Mouse (Mus musculus) embryonic facial prominence, embryonic 11.5 days (tissue): Measurements from ENCODE around the gene Ccr1. TPM values are rescaled to one million over a fixed set of nuclear protein-coding genes. Genes with fewer than 3 reads are reported as not detected.
"Not testable (repeated sequence)": the region's sequence is repeated elsewhere in the genome, so short reads cannot be mapped to it uniquely, and the experiment has no call there.

Experiments used
- ATAC-seq: fragments of 200-750 bp; cut with Nextera tagmentation; replicated peaks from 2 replicates; pipeline ENCODE4 v1.8.0; 2017; ENCODE audit warnings: low read depth; ENCODE audit not compliant: insufficient number of reproducible peaks, low FRiP score, low TSS enrichment
- DNase-seq: peaks from one replicate; pipeline ENCODE4 v3.0.0-alpha.2; 2015; ENCODE audit warnings: low spot score
- H3K27ac ChIP-seq: fragments of 300-500 bp; sonication (generic); replicated peaks from 2 replicates; pipeline ENCODE4 v1.5.1; 2014; ENCODE audit warnings: mild to moderate bottlenecking, low read depth, low read length, control low read depth
- H3K27me3 ChIP-seq: fragments of 300-500 bp; sonication (generic); 2 replicates; pipeline ENCODE4 v1.6.1; 2014; ENCODE audit warnings: mild to moderate bottlenecking, low read length, moderate library complexity, mixed read lengths; ENCODE audit not compliant: control insufficient read depth, insufficient read depth
- H3K36me3 ChIP-seq: fragments of 300-500 bp; sonication (generic); replicated peaks from 2 replicates; pipeline ENCODE4 v1.6.1; 2014; ENCODE audit warnings: low read depth, mild to moderate bottlenecking, low read length, moderate library complexity, mixed read lengths; ENCODE audit not compliant: control insufficient read depth, insufficient read depth
- H3K4me1 ChIP-seq: fragments of 300-500 bp; sonication (generic); 2 replicates; pipeline ENCODE4 v1.6.1; 2014; ENCODE audit warnings: low read length, mixed read lengths; ENCODE audit not compliant: control insufficient read depth, insufficient read depth
- H3K4me2 ChIP-seq: fragments of 300-500 bp; sonication (generic); 2 replicates; pipeline ENCODE4 v1.6.1; 2014; ENCODE audit warnings: low read depth, mild to moderate bottlenecking, control low read depth, low read length, moderate library complexity
- H3K4me3 ChIP-seq: fragments of 300-500 bp; sonication (generic); 2 replicates; pipeline ENCODE4 v1.5.1; 2014; ENCODE audit warnings: low read depth, low read length, control low read depth
- H3K9ac ChIP-seq: fragments of 300-500 bp; sonication (generic); replicated peaks from 2 replicates; pipeline ENCODE4 v1.6.1; 2014; ENCODE audit warnings: mild to moderate bottlenecking, control low read depth, low read length
- H3K9me3 ChIP-seq: fragments of 300-500 bp; sonication (generic); replicated peaks from 2 replicates; pipeline ENCODE4 v1.6.1; 2016; ENCODE audit warnings: mild to moderate bottlenecking, low read length, inconsistent platforms, mixed read lengths; ENCODE audit not compliant: control insufficient read depth
- WGBS: fragments of 180-500 bp; shearing (Covaris S2); extraction: QIAGEN DNeasy Blood & Tissue Kit; methylation state at CpG from one replicate; pipeline ENCODE4 v1.1.7; 2014; 5-methylcytosine and 5-hydroxymethylcytosine counted together
- polyA plus RNA-seq: library from polyadenylated mRNA; unstranded; fragments of >200 nt; fragmentation: Nextera tagmentation; extraction: Ambion mirVana; gene quantifications from 2 replicates; pipeline ENCODE4 v1.2.1, GENCODE M21; 2014

Gene Ccr1
- polyA plus RNA-seq, 1 experiment from 2014 or later = 0.98 TPM

GRCm38 (mm10) chr9:123975630-123976029, 7.1 kb upstream of the Ccr1 start:
- 68% methylated on average over 2 of the region's 2 CpGs for WGBS
- H3K4me3 ChIP-seq = no peak overlapping the region
- no peak overlapping the region for H3K4me2 ChIP-seq
- no peaks in the 10 kb centered on the region for H3K9me3 ChIP-seq
- ATAC-seq (no peak), DNase-seq (no peak)
- H3K27me3 ChIP-seq = no peaks in the 10 kb centered on the region
- H3K4me1 ChIP-seq = no peaks in the 10 kb centered on the region
- no peak overlapping the region for H3K9ac ChIP-seq
- H3K27ac ChIP-seq = no peak overlapping the region
- no peaks in the 10 kb centered on the region for H3K36me3 ChIP-seq

GRCm38 (mm10) chr9:123966858-123967495, 1.5 kb downstream of the Ccr1 start:
- WGBS = 81% methylated on average over 1 of the region's 4 CpGs
- H3K4me3 ChIP-seq, H3K36me3 ChIP-seq, H3K9me3 ChIP-seq, DNase-seq, ATAC-seq, H3K9ac ChIP-seq, H3K4me1 ChIP-seq, H3K27ac ChIP-seq, H3K4me2 ChIP-seq, H3K27me3 ChIP-seq: not testable (repeated sequence)

- no peak overlapping the region for H3K4me3 ChIP-seq
- no peaks in the 10 kb centered on the region for H3K4me1 ChIP-seq
- no peak overlapping the region for H3K9ac ChIP-seq
- DNase-seq = no peak
- no peaks in the 10 kb centered on the region for H3K36me3 ChIP-seq
- no peaks in the 10 kb centered on the region for H3K27me3 ChIP-seq
- ATAC-seq = no peak
- no peak overlapping the region for H3K27ac ChIP-seq
- H3K4me2 ChIP-seq = no peak overlapping the region
- 76% methylated on average over 3 of the region's 3 CpGs for WGBS
- no peaks in the 10 kb centered on the region for H3K9me3 ChIP-seq
Observed at GRCm38 (mm10) chr9:123964776-123965175, 3.7 kb downstream of the Ccr1 start.

GRCm38 (mm10) chr9:123960161-123960560, 8.3 kb downstream of the Ccr1 start:
- ATAC-seq (no peak), DNase-seq (no peak)
- H3K9me3 ChIP-seq = no peaks in the 10 kb centered on the region
- H3K4me3 ChIP-seq = no peak overlapping the region
- WGBS = 77% methylated on average over 1 of the region's 1 CpGs
- no peak overlapping the region for H3K9ac ChIP-seq
- H3K4me2 ChIP-seq = no peak overlapping the region
- no peak overlapping the region for H3K27ac ChIP-seq
- no peaks in the 10 kb centered on the region for H3K36me3 ChIP-seq
- H3K4me1 ChIP-seq = no peaks in the 10 kb centered on the region
- H3K27me3 ChIP-seq = no peaks in the 10 kb centered on the region

- Histone ChIP-seq H3K27ac (no peak overlapping the region), H3K9ac (no peak overlapping the region), H3K36me3 (no peaks in the 10 kb centered on the region), H3K27me3 (no peaks in the 10 kb centered on the region), H3K9me3 (no peaks in the 10 kb centered on the region), H3K4me2 (no peak overlapping the region), H3K4me1 (no peaks in the 10 kb centered on the region), H3K4me3 (no peak overlapping the region)
- 76% methylated on average over 3 of the region's 3 CpGs for WGBS
- ATAC-seq (no peak), DNase-seq (no peak)
Observed at GRCm38 (mm10) chr9:123957911-123958413, 10.5 kb downstream of the Ccr1 start.

- H3K4me1 ChIP-seq = no peaks in the 10 kb centered on the region
- H3K4me2 ChIP-seq = no peak overlapping the region
- H3K36me3 ChIP-seq = no peaks in the 10 kb centered on the region
- H3K27me3 ChIP-seq = no peaks in the 10 kb centered on the region
- no peak overlapping the region for H3K9ac ChIP-seq
- ATAC-seq = no peak
- no peak overlapping the region for H3K4me3 ChIP-seq
- WGBS = 73% methylated on average over 1 of the region's 1 CpGs
- H3K9me3 ChIP-seq = no peaks in the 10 kb centered on the region
- H3K27ac ChIP-seq = no peak overlapping the region
- no peak for DNase-seq
Observed at GRCm38 (mm10) chr9:123956892-123957291, 11.6 kb downstream of the Ccr1 start.

- ATAC-seq (no peak), DNase-seq (no peak)
- no peaks in the 10 kb centered on the region for H3K4me1 ChIP-seq
- no peak overlapping the region for H3K9ac ChIP-seq
- no peak overlapping the region for H3K4me2 ChIP-seq
- H3K36me3 ChIP-seq = no peaks in the 10 kb centered on the region
- no peaks in the 10 kb centered on the region for H3K9me3 ChIP-seq
- WGBS = 71% methylated on average over 2 of the region's 2 CpGs
- H3K27me3 ChIP-seq = no peaks in the 10 kb centered on the region
- H3K27ac ChIP-seq = no peak overlapping the region
- H3K4me3 ChIP-seq = no peak overlapping the region
Observed at GRCm38 (mm10) chr9:123953551-123953950, 14.9 kb downstream of the Ccr1 start.

GRCm38 (mm10) chr9:123951176-123951575, 17.3 kb downstream of the Ccr1 start:
- no peak for ATAC-seq
- H3K9ac ChIP-seq = no peak overlapping the region
- H3K27me3 ChIP-seq = no peaks in the 10 kb centered on the region
- no peaks in the 10 kb centered on the region for H3K9me3 ChIP-seq
- H3K36me3 ChIP-seq = no peaks in the 10 kb centered on the region
- no peak overlapping the region for H3K4me2 ChIP-seq
- no peak overlapping the region for H3K4me3 ChIP-seq
- no peak for DNase-seq
- no peak overlapping the region for H3K27ac ChIP-seq
- H3K4me1 ChIP-seq = no peaks in the 10 kb centered on the region
- 97% methylated on average over 1 of the region's 1 CpGs for WGBS
